8 mouse cellular contexts compared by ENCODE assay signal in genomic region chr10:127062503-127062902, GRCm38 (mm10). TPM values are rescaled to one million over a fixed set of nuclear protein-coding genes. Genes with fewer than 3 reads are reported as not detected.
DNase-seq lines count a peak whose midpoint lies in the region; ATAC-seq and TF ChIP-seq lines count a peak whose summit lies in the region.
"Had no signal": no experiment of that assay in that cellular context is flagged by ENCODE, and none has a peak within 500 bp of the region (broad histone marks: within the 10 kb centered on the region; RNA-seq: fewer than 3 reads in every experiment).

No protein-coding gene starts in this region.

- TF ChIP-seq POLR2A in myocyte (IDR thresholded peaks at IDR 0.05; ENCODE audit: insufficient read length, low read depth) = no peak

- H3K9ac ChIP-seq in liver, embryonic 11.5 days (ENCODE audit: low read depth, low read length) = no peak overlapping the region
- no peak overlapping the region for H3K9ac ChIP-seq in hindbrain, embryonic 16.5 days (ENCODE audit: low read depth, low read length)
- H3K9ac ChIP-seq: embryonic facial prominence, embryonic 12.5 days had no signal

- H3K79me2 ChIP-seq in myocyte (ENCODE audit: control insufficient read depth, insufficient read depth) = peaks cover 24% of the 10 kb centered on the region

- peak overlapping the region; percentile 86 for H3K4me2 ChIP-seq in liver, embryonic 11.5 days
- peak overlapping the region; percentile 77; the same call in 1 of the 2 replicates for H3K4me2 ChIP-seq in hindbrain, embryonic 16.5 days (ENCODE audit: low read length)
- H3K4me2 ChIP-seq in myocyte (ENCODE audit: low read depth) = peak overlapping the region; percentile 75

- peaks cover 28% of the 10 kb centered on the region for H3K4me1 ChIP-seq in liver, embryonic 11.5 days (replicated peaks; ENCODE audit: control insufficient read depth, insufficient read depth, low read length)
- H3K4me1 ChIP-seq in embryonic facial prominence, embryonic 10.5 days = peaks cover 62% of the 10 kb centered on the region
- peaks cover 26% of the 10 kb centered on the region for H3K4me1 ChIP-seq in hindbrain, embryonic 16.5 days (ENCODE audit: control insufficient read depth, insufficient read depth, low read depth, low read length)

- 66% methylated on average over 5 of the region's 5 CpGs for WGBS in liver, embryonic 11.5 days
- whole genome bisulfite sequencing in embryonic facial prominence, embryonic 10.5 days = 83% methylated on average over 5 of the region's 5 CpGs
- 81% methylated on average over 5 of the region's 5 CpGs for WGBS in hindbrain, embryonic 16.5 days

- intact Hi-C loops in left cerebral cortex, postnatal 36 days (cut with DNase I) = no loop called here

- peaks cover 41% of the 10 kb centered on the region for H3K27me3 ChIP-seq in liver, embryonic 11.5 days (replicated peaks; ENCODE audit: control insufficient read depth, insufficient read depth, low read length)
- peaks cover 47% of the 10 kb centered on the region for H3K27me3 ChIP-seq in embryonic facial prominence, embryonic 10.5 days (replicated peaks; ENCODE audit: low read depth, poor library complexity, severe bottlenecking)
- H3K27me3 ChIP-seq in hindbrain, embryonic 16.5 days (replicated peaks; ENCODE audit: control insufficient read depth, insufficient read depth, low read length) = no peaks in the 10 kb centered on the region
- no peaks in the 10 kb centered on the region for H3K27me3 ChIP-seq in myocyte (ENCODE audit: control insufficient read depth, insufficient read depth, insufficient read length)

- H3K27ac ChIP-seq in liver, embryonic 11.5 days (ENCODE audit: low read depth, low read length) = no peak overlapping the region
- H3K27ac ChIP-seq in embryonic facial prominence, embryonic 10.5 days (replicated peaks) = peak overlapping the region; percentile 100; the same call in 1 of the 2 replicates
- H3K27ac ChIP-seq in hindbrain, embryonic 16.5 days (ENCODE audit: low read depth, low read length) = peak overlapping the region; percentile 72
- H3K27ac ChIP-seq: embryonic facial prominence, embryonic 12.5 days had no signal

- no peak for DNase-seq in liver, embryonic 11.5 days (ENCODE audit: low spot score)
- DNase-seq in liver = no peak
- no peak for DNase-seq in embryonic facial prominence, embryonic 10.5 days (ENCODE audit: low spot score)
- DNase-seq in left cerebral cortex, postnatal 36 days (ENCODE audit: low spot score in 2 of 2) = no peak
- no peak for DNase-seq in layer of hippocampus, adult 11-12 months (ENCODE audit: low spot score)

- H3K9me3 ChIP-seq in liver, embryonic 11.5 days (ENCODE audit: control insufficient read depth, low read length) = no peaks in the 10 kb centered on the region
- no peaks in the 10 kb centered on the region for H3K9me3 ChIP-seq in embryonic facial prominence, embryonic 10.5 days
- H3K9me3 ChIP-seq in hindbrain, embryonic 16.5 days (ENCODE audit: control insufficient read depth, low read length) = no peaks in the 10 kb centered on the region
- H3K9me3 ChIP-seq: embryonic facial prominence, embryonic 12.5 days had no signal

- no peak overlapping the region for H3ac ChIP-seq in myocyte (ENCODE audit: control insufficient read depth, insufficient read length)

- H3K36me3 ChIP-seq in liver, embryonic 11.5 days (ENCODE audit: control insufficient read depth, insufficient read depth, low read length) = peaks cover 29% of the 10 kb centered on the region
- peaks cover 35% of the 10 kb centered on the region for H3K36me3 ChIP-seq in embryonic facial prominence, embryonic 10.5 days (replicated peaks)
- peaks cover 27% of the 10 kb centered on the region for H3K36me3 ChIP-seq in hindbrain, embryonic 16.5 days (ENCODE audit: control insufficient read depth, insufficient read depth, low read length)
- peaks cover 24% of the 10 kb centered on the region for H3K36me3 ChIP-seq in myocyte (ENCODE audit: control insufficient read depth, insufficient read depth)

- H3K4me3 ChIP-seq in liver, embryonic 11.5 days (ENCODE audit: low read depth, low read length) = no peak overlapping the region
- peak overlapping the region; percentile 93 for H3K4me3 ChIP-seq in embryonic facial prominence, embryonic 10.5 days
- H3K4me3 ChIP-seq in hindbrain, embryonic 16.5 days (ENCODE audit: low read length) = no peak overlapping the region
- peak overlapping the region; percentile 98 for H3K4me3 ChIP-seq in myocyte

- ATAC-seq in liver, embryonic 11.5 days (replicated peaks; ENCODE audit: low FRiP score) = no peak
- no peak for ATAC-seq in hindbrain, embryonic 16.5 days

TF ChIP-seq in myocyte, 11 proteins besides CTCF, POLR2A, EP300 and RAD21:
- no peak for TF ChIP-seq REST (IDR thresholded peaks at IDR 0.05; ENCODE audit: insufficient read depth, insufficient read length)
- TF ChIP-seq CEBPB (IDR thresholded peaks at IDR 0.05; ENCODE audit: insufficient read depth, poor library complexity, severe bottlenecking) = peak; percentile 50; the same call in 1 of the 2 replicates
TF ChIP-seq in myocyte: peak in this region for 1.

RNA-seq across cellular contexts. Expression of gene Cdk4, which starts 0.8 kb away (rescaled TPM):
- polyA plus RNA-seq in liver, embryonic 11.5 days (2014; fragmentation: Nextera tagmentation; extraction: Ambion mirVana) = 1,533 and 1,539 TPM in 2 replicates
- 3,008 and 3,023 TPM in 2 replicates for polyA plus RNA-seq in embryonic facial prominence, embryonic 10.5 days (2016; fragmentation: Nextera tagmentation; extraction: Ambion mirVana)
- polyA plus RNA-seq in hindbrain, embryonic 16.5 days (2015; fragmentation: Nextera tagmentation; extraction: Ambion mirVana) = 669 and 724 TPM in 2 replicates
- polyA plus RNA-seq in myocyte (2012; fragmentation: generic; extraction: Trizol) = 276 TPM
- total RNA-seq in left cerebral cortex, postnatal 36 days (2021) = 10 to 100 TPM; 76.9 to 88.1 TPM

RNA-seq across cellular contexts. Expression of gene March9, which starts 2.5 kb away (rescaled TPM):
- polyA plus RNA-seq in liver, embryonic 11.5 days (2014; fragmentation: Nextera tagmentation; extraction: Ambion mirVana) = 0.38 TPM in 2 replicates
- 1.2 and 1.3 TPM in 2 replicates for polyA plus RNA-seq in embryonic facial prominence, embryonic 10.5 days (2016; fragmentation: Nextera tagmentation; extraction: Ambion mirVana)
- polyA plus RNA-seq in hindbrain, embryonic 16.5 days (2015; fragmentation: Nextera tagmentation; extraction: Ambion mirVana) = 5.2 and 6.0 TPM in 2 replicates
- 6.1 TPM for polyA plus RNA-seq in myocyte (2012; fragmentation: generic; extraction: Trizol)
- total RNA-seq in left cerebral cortex, postnatal 36 days (2021) = 10 to 100 TPM; 21.5 to 24.9 TPM

RNA-seq across cellular contexts. Expression of gene Tspan31, which starts 7.6 kb away (rescaled TPM):
- polyA plus RNA-seq in liver, embryonic 11.5 days (2014; fragmentation: Nextera tagmentation; extraction: Ambion mirVana) = 112 and 121 TPM in 2 replicates
- polyA plus RNA-seq in embryonic facial prominence, embryonic 10.5 days (2016; fragmentation: Nextera tagmentation; extraction: Ambion mirVana) = 168 and 180 TPM in 2 replicates
- 123 TPM in 2 replicates for polyA plus RNA-seq in hindbrain, embryonic 16.5 days (2015; fragmentation: Nextera tagmentation; extraction: Ambion mirVana)
- polyA plus RNA-seq in myocyte (2012; fragmentation: generic; extraction: Trizol) = 139 TPM
- 10 to 100 TPM; 63.5 to 66.3 TPM for total RNA-seq in left cerebral cortex, postnatal 36 days (2021)

RNA-seq across cellular contexts. Expression of gene Agap2, which starts 12.6 kb away (rescaled TPM):
- 2.2 and 2.3 TPM in 2 replicates for polyA plus RNA-seq in liver, embryonic 11.5 days (2014; fragmentation: Nextera tagmentation; extraction: Ambion mirVana)
- 0.04 and 0.21 TPM in 2 replicates for polyA plus RNA-seq in embryonic facial prominence, embryonic 10.5 days (2016; fragmentation: Nextera tagmentation; extraction: Ambion mirVana)
- 3.4 and 4.2 TPM in 2 replicates for polyA plus RNA-seq in hindbrain, embryonic 16.5 days (2015; fragmentation: Nextera tagmentation; extraction: Ambion mirVana)
- 1.2 TPM for polyA plus RNA-seq in myocyte (2012; fragmentation: generic; extraction: Trizol)
- 100 to 1,000 TPM; 680 to 686 TPM for total RNA-seq in left cerebral cortex, postnatal 36 days (2021)

RNA-seq across cellular contexts. Expression of gene Cyp27b1, which starts 14.5 kb away (rescaled TPM):
- polyA plus RNA-seq in liver, embryonic 11.5 days (2014; fragmentation: Nextera tagmentation; extraction: Ambion mirVana) = not detected in 2 replicates
- 0.14 TPM in 2 replicates for polyA plus RNA-seq in embryonic facial prominence, embryonic 10.5 days (2016; fragmentation: Nextera tagmentation; extraction: Ambion mirVana)
- polyA plus RNA-seq in hindbrain, embryonic 16.5 days (2015; fragmentation: Nextera tagmentation; extraction: Ambion mirVana) = 0.12 and 0.18 TPM in 2 replicates
- polyA plus RNA-seq in myocyte (2012; fragmentation: generic; extraction: Trizol) = 0.56 TPM
- total RNA-seq in left cerebral cortex, postnatal 36 days (2021) = 1 to 10 TPM in 1 of 2 experiments, under 1 TPM in 1; 0.39 to 1.2 TPM

Comparison
In these comparisons a context has a peak if more than half of its experiments do, and no peak if none do; other contexts are left out.
1. H3K4me3 ChIP-seq: peak in embryonic facial prominence, embryonic 10.5 days (single experiment) and myocyte (single experiment); none in liver, embryonic 11.5 days (single experiment) and hindbrain, embryonic 16.5 days (single experiment).
2. Peak in every context shown above with its lines, with median percentiles within 50 percentile points of each other: H3K4me2 ChIP-seq.